Mouse (Mus musculus) naive thymus-derived CD4-positive, alpha-beta T cell, adult 2 months (primary cell): Measurements from ENCODE around the gene P2rx3.

ENCODE experiments used
- DNase-seq: peaks from one replicate; pipeline ENCODE4 v3.0.0-alpha.2; 2011; ENCODE audit warnings: low read depth

The P2rx3 gene

GRCm38 (mm10) chr2:85038336-85038735, 1.1 kb upstream of the P2rx3 start:
- no peak for DNase-seq

- DNase-seq: no peak
These were observed 685 bp downstream of the P2rx3 start for GRCm38 (mm10) chr2:85036507-85037046.

GRCm38 (mm10) chr2:85034169-85034568, 3.1 kb downstream of the P2rx3 start:
- no peak for DNase-seq

GRCm38 (mm10) chr2:85033121-85033520, 4.1 kb downstream of the P2rx3 start:
- no peak for DNase-seq

- no peak for DNase-seq
These were observed 6.3 kb downstream of the P2rx3 start for GRCm38 (mm10) chr2:85030989-85031388.

- no peak for DNase-seq
These were observed 7.4 kb downstream of the P2rx3 start for GRCm38 (mm10) chr2:85029897-85030296.

GRCm38 (mm10) chr2:85027281-85027680, 10.0 kb downstream of the P2rx3 start:
- no peak for DNase-seq

GRCm38 (mm10) chr2:85026178-85026577, 11.1 kb downstream of the P2rx3 start:
- DNase-seq: no peak

GRCm38 (mm10) chr2:85022043-85022442, 15.2 kb downstream of the P2rx3 start:
- DNase-seq: no peak

- no peak for DNase-seq
These were observed 22.7 kb downstream of the P2rx3 start for GRCm38 (mm10) chr2:85014588-85014982.

- no peak for DNase-seq
These were observed 23.3 kb downstream of the P2rx3 start for GRCm38 (mm10) chr2:85013826-85014587.

- no peak for DNase-seq
These were observed 24.6 kb downstream of the P2rx3 start for GRCm38 (mm10) chr2:85012679-85013078.

- no peak for DNase-seq
These were observed 25.2 kb downstream of the P2rx3 start for GRCm38 (mm10) chr2:85011906-85012604.

GRCm38 (mm10) chr2:85009212-85009611, 28.1 kb downstream of the P2rx3 start:
- DNase-seq: no peak

GRCm38 (mm10) chr2:85007729-85008128, 29.5 kb downstream of the P2rx3 start:
- DNase-seq: peak; percentile 48

GRCm38 (mm10) chr2:85006600-85006999, 30.7 kb downstream of the P2rx3 start:
- DNase-seq: no peak

GRCm38 (mm10) chr2:85004341-85004740, 32.9 kb downstream of the P2rx3 start:
- DNase-seq: no peak

GRCm38 (mm10) chr2:85002575-85002974, 34.7 kb downstream of the P2rx3 start:
- no peak for DNase-seq

GRCm38 (mm10) chr2:85001497-85001896, 35.8 kb downstream of the P2rx3 start:
- no peak for DNase-seq

GRCm38 (mm10) chr2:84999486-85000181, 37.6 kb downstream of the P2rx3 start:
- no peak for DNase-seq

- no peak for DNase-seq
These were observed 40.9 kb downstream of the P2rx3 start for GRCm38 (mm10) chr2:84996376-84996775.

GRCm38 (mm10) chr2:84987930-84988329, 49.3 kb downstream of the P2rx3 start, which contains the start of gene Prg3:
Gene Prg3 (plus strand): TSS chr2:84988215.
- DNase-seq: no peak

- no peak for DNase-seq
These were observed 57.1 kb downstream of the P2rx3 start, which contains the start of gene Prg2 for GRCm38 (mm10) chr2:84980188-84980587. Gene Prg2 (plus strand): TSS chr2:84980461.
